Mouse (Mus musculus) limb, embryonic 12.5 days (tissue): ENCODE measurements around the gene Rps17. TPM values are rescaled to one million over a fixed set of nuclear protein-coding genes. Genes with fewer than 3 reads are reported as not detected.

Experiments
- ATAC-seq: fragments of 200-750 bp; cut with Nextera tagmentation; 2 replicates; pipeline ENCODE4 v1.8.0; 2017; ENCODE audit warnings: low read depth, moderate TSS enrichment; ENCODE audit not compliant: insufficient number of reproducible peaks, insufficient read depth, low FRiP score, low TSS enrichment
- H3K27ac ChIP-seq: fragments of 300-500 bp; sonication (generic); 2 replicates; pipeline ENCODE4 v1.5.1; 2016; ENCODE audit warnings: mild to moderate bottlenecking, moderate library complexity
- H3K27me3 ChIP-seq: fragments of 300-500 bp; sonication (generic); 2 replicates; pipeline ENCODE4 v1.6.1; 2016; ENCODE audit warnings: mild to moderate bottlenecking, moderate library complexity
- H3K36me3 ChIP-seq: fragments of 300-500 bp; sonication (generic); 2 replicates; pipeline ENCODE4 v1.6.1; 2016; ENCODE audit warnings: mild to moderate bottlenecking, moderate library complexity
- H3K4me1 ChIP-seq: fragments of 300-500 bp; sonication (generic); replicated peaks from 2 replicates; pipeline ENCODE4 v1.6.1; 2016
- H3K4me2 ChIP-seq: fragments of 300-500 bp; sonication (generic); 2 replicates; pipeline ENCODE4 v1.6.1; 2016; ENCODE audit warnings: mild to moderate bottlenecking, moderate library complexity
- H3K4me3 ChIP-seq: fragments of 300-500 bp; sonication (generic); replicated peaks from 2 replicates; pipeline ENCODE4 v1.5.1; 2016; ENCODE audit warnings: mild to moderate bottlenecking
- H3K9ac ChIP-seq: fragments of 300-500 bp; sonication (generic); replicated peaks from 2 replicates; pipeline ENCODE4 v1.6.1; 2016; ENCODE audit warnings: mild to moderate bottlenecking, moderate library complexity
- H3K9me3 ChIP-seq: fragments of 300-500 bp; sonication (generic); 2 replicates; pipeline ENCODE4 v1.6.1; 2016; ENCODE audit warnings: mild to moderate bottlenecking, moderate library complexity
- WGBS: fragments of 180-500 bp; shearing (Covaris S2); methylation state at CpG from one replicate; pipeline ENCODE4 v1.1.7; 2016; 5-methylcytosine and 5-hydroxymethylcytosine counted together
- polyA plus RNA-seq: library from polyadenylated mRNA; unstranded; fragments of >200 nt; fragmentation: Nextera tagmentation; extraction: Ambion mirVana; gene quantifications from 2 replicates; pipeline ENCODE4 v1.2.1, GENCODE M21; 2016

The Rps17 gene
- polyA plus RNA-seq, 1 experiment from 2014 or later = 1,248 TPM

- no peak for ATAC-seq
- peaks cover 21% of the 10 kb centered on the region for H3K4me1 ChIP-seq
- H3K9me3 ChIP-seq = no peaks in the 10 kb centered on the region
- H3K36me3 ChIP-seq = peaks cover 34% of the 10 kb centered on the region
- no peaks in the 10 kb centered on the region; the same call in 1 of the 2 replicates for H3K27me3 ChIP-seq
- 59% methylated on average over 15 of the region's 15 CpGs for WGBS
- H3K4me3 ChIP-seq = peak overlapping the region; percentile 97
- H3K27ac ChIP-seq = no peak overlapping the region; the same call in 1 of the 2 replicates
- H3K4me2 ChIP-seq = peak overlapping the region; percentile 52
- peak overlapping the region; percentile 44 for H3K9ac ChIP-seq
These were observed 555 bp upstream of the Rps17 start for GRCm38 (mm10) chr7:81345447-81346170.

GRCm38 (mm10) chr7:81343831-81344230 is 1.2 kb downstream of the Rps17 start:
- H3K36me3 ChIP-seq = peaks cover 52% of the 10 kb centered on the region
- H3K27me3 ChIP-seq = no peaks in the 10 kb centered on the region; the same call in 1 of the 2 replicates
- ATAC-seq = no peak
- peak overlapping the region; percentile 97 for H3K4me3 ChIP-seq
- no peak overlapping the region for H3K27ac ChIP-seq
- H3K9me3 ChIP-seq = no peaks in the 10 kb centered on the region; the same call in 1 of the 2 replicates
- H3K9ac ChIP-seq = peak overlapping the region; percentile 99
- H3K4me2 ChIP-seq = peak overlapping the region; percentile 98
- H3K4me1 ChIP-seq = peaks cover 21% of the 10 kb centered on the region
- 11% methylated on average over 10 of the region's 10 CpGs for WGBS

GRCm38 (mm10) chr7:81343316-81343715 is 1.7 kb downstream of the Rps17 start:
- peak overlapping the region; percentile 17; the same call in 1 of the 2 replicates for H3K27ac ChIP-seq
- peak overlapping the region; percentile 99 for H3K9ac ChIP-seq
- peaks cover 21% of the 10 kb centered on the region for H3K4me1 ChIP-seq
- H3K9me3 ChIP-seq = no peaks in the 10 kb centered on the region; the same call in 1 of the 2 replicates
- peak overlapping the region; percentile 97 for H3K4me3 ChIP-seq
- peak overlapping the region; percentile 98 for H3K4me2 ChIP-seq
- H3K36me3 ChIP-seq = peaks cover 57% of the 10 kb centered on the region
- no peak for ATAC-seq
- no peaks in the 10 kb centered on the region; the same call in 1 of the 2 replicates for H3K27me3 ChIP-seq
- WGBS = 42% methylated on average over 8 of the region's 8 CpGs

- 82% methylated on average over 8 of the region's 8 CpGs for WGBS
- peak overlapping the region; percentile 97 for H3K4me3 ChIP-seq
- peak overlapping the region; percentile 99 for H3K9ac ChIP-seq
- H3K27ac ChIP-seq = peak overlapping the region; percentile 17; the same call in 1 of the 2 replicates
- no peaks in the 10 kb centered on the region; the same call in 1 of the 2 replicates for H3K9me3 ChIP-seq
- no peak for ATAC-seq
- no peaks in the 10 kb centered on the region for H3K27me3 ChIP-seq
- peaks cover 65% of the 10 kb centered on the region for H3K36me3 ChIP-seq
- peaks cover 21% of the 10 kb centered on the region for H3K4me1 ChIP-seq
- peak overlapping the region; percentile 98 for H3K4me2 ChIP-seq
These were observed 2.5 kb downstream of the Rps17 start for GRCm38 (mm10) chr7:81342356-81343094.

GRCm38 (mm10) chr7:81341563-81341962 is 3.5 kb downstream of the Rps17 start:
- WGBS = 58% methylated on average over 3 of the region's 3 CpGs
- H3K4me2 ChIP-seq = no peak overlapping the region
- no peak overlapping the region for H3K4me3 ChIP-seq
- H3K36me3 ChIP-seq = peaks cover 73% of the 10 kb centered on the region
- H3K27ac ChIP-seq = no peak overlapping the region
- no peaks in the 10 kb centered on the region for H3K27me3 ChIP-seq
- no peak for ATAC-seq
- H3K9ac ChIP-seq = no peak overlapping the region
- H3K4me1 ChIP-seq = peaks cover 21% of the 10 kb centered on the region
- no peaks in the 10 kb centered on the region; the same call in 1 of the 2 replicates for H3K9me3 ChIP-seq

GRCm38 (mm10) chr7:81339783-81340182 is 5.3 kb downstream of the Rps17 start:
- ATAC-seq = no peak
- peaks cover 21% of the 10 kb centered on the region for H3K4me1 ChIP-seq
- H3K4me3 ChIP-seq = no peak overlapping the region
- H3K27me3 ChIP-seq = no peaks in the 10 kb centered on the region
- no peaks in the 10 kb centered on the region; the same call in 1 of the 2 replicates for H3K9me3 ChIP-seq
- WGBS = 83% methylated on average over 4 of the region's 4 CpGs
- no peak overlapping the region for H3K9ac ChIP-seq
- no peak overlapping the region for H3K4me2 ChIP-seq
- H3K27ac ChIP-seq = no peak overlapping the region
- peaks cover 89% of the 10 kb centered on the region for H3K36me3 ChIP-seq

- Histone ChIP-seq H3K4me2 (no peak overlapping the region), H3K4me3 (no peak overlapping the region), H3K27me3 (no peaks in the 10 kb centered on the region), H3K9me3 (no peaks in the 10 kb centered on the region; the same call in 1 of the 2 replicates), H3K36me3 (peaks cover 85% of the 10 kb centered on the region), H3K4me1 (peaks cover 15% of the 10 kb centered on the region), H3K9ac (no peak overlapping the region), H3K27ac (no peak overlapping the region)
- no peak for ATAC-seq
- WGBS = 73% methylated on average over 3 of the region's 3 CpGs
These were observed 6.6 kb downstream of the Rps17 start for GRCm38 (mm10) chr7:81338522-81338873.

- WGBS = 95% methylated on average over 21 of the region's 21 CpGs
- no peaks in the 10 kb centered on the region for H3K27me3 ChIP-seq
- H3K36me3 ChIP-seq = peaks cover 85% of the 10 kb centered on the region
- H3K27ac ChIP-seq = no peak overlapping the region
- H3K4me1 ChIP-seq = peaks cover 9% of the 10 kb centered on the region
- H3K9me3 ChIP-seq = no peaks in the 10 kb centered on the region; the same call in 1 of the 2 replicates
- H3K4me2 ChIP-seq = no peak overlapping the region
- no peak overlapping the region for H3K9ac ChIP-seq
- ATAC-seq = no peak
- no peak overlapping the region for H3K4me3 ChIP-seq
These were observed 7.1 kb downstream of the Rps17 start for GRCm38 (mm10) chr7:81337785-81338521.

- WGBS = 45% methylated on average over 8 of the region's 8 CpGs
- H3K27ac ChIP-seq = peak overlapping the region; percentile 53; the same call in 1 of the 2 replicates
- H3K4me1 ChIP-seq = 0 out of 2 replicates have a peak, but pooled peaks cover under 1% of the 10 kb centered on the region
- H3K4me2 ChIP-seq = no peak overlapping the region
- H3K27me3 ChIP-seq = no peaks in the 10 kb centered on the region
- H3K9me3 ChIP-seq = no peaks in the 10 kb centered on the region; the same call in 1 of the 2 replicates
- no peak overlapping the region for H3K4me3 ChIP-seq
- peaks cover 82% of the 10 kb centered on the region for H3K36me3 ChIP-seq
- H3K9ac ChIP-seq = no peak overlapping the region
- ATAC-seq = no peak
These were observed 8.6 kb downstream of the Rps17 start for GRCm38 (mm10) chr7:81336432-81336786.

GRCm38 (mm10) chr7:81335705-81336431 is 9.2 kb downstream of the Rps17 start:
- no peak overlapping the region for H3K9ac ChIP-seq
- 90% methylated on average over 18 of the region's 18 CpGs for WGBS
- H3K27ac ChIP-seq = peak overlapping the region; percentile 53; the same call in 1 of the 2 replicates
- no peak overlapping the region for H3K4me3 ChIP-seq
- no peak overlapping the region for H3K4me2 ChIP-seq
- no peak for ATAC-seq
- H3K4me1 ChIP-seq = 0 out of 2 replicates have a peak, but pooled peaks cover 3% of the 10 kb centered on the region
- H3K27me3 ChIP-seq = no peaks in the 10 kb centered on the region
- peaks cover 76% of the 10 kb centered on the region for H3K36me3 ChIP-seq
- no peaks in the 10 kb centered on the region; the same call in 1 of the 2 replicates for H3K9me3 ChIP-seq
